Mouse (Mus musculus) spleen, adult 2 months (tissue): ENCODE measurements at regions not wholly inside any gene's neighbourhood (a gene's known extent, or its start where the extent isn't known, plus 50 kb on each side); places are given as distances from the start of the nearest gene placed in this dataset.

Experiments used
- CTCF ChIP-seq: fragments of 200-500 bp; IDR thresholded peaks from 2 replicates; pipeline ENCODE4 v1.5.1; 2011; ENCODE audit warnings: mild to moderate bottlenecking, inconsistent platforms; ENCODE audit not compliant: insufficient read depth, insufficient read length, insufficient replicate concordance; ENCODE audit errors: extremely low read depth
- POLR2A ChIP-seq: fragments of 200-500 bp; IDR thresholded peaks from 2 replicates; pipeline ENCODE4 v1.6.1; 2011; ENCODE audit warnings: low read depth, low read length, inconsistent platforms

GRCm38 (mm10) chr16:93442837-93443236, 161.0 kb downstream of the Setd4 start:
- no peak for TF ChIP-seq CTCF
- TF ChIP-seq POLR2A: no peak
